Mouse (Mus musculus) megakaryocyte, embryonic 14.5 days (primary cell): ENCODE measurements around the gene Emilin2.

ENCODE experiments used
- FLI1 ChIP-seq: IDR thresholded peaks from 2 replicates; pipeline ENCODE4 v1.6.1; 2012; ENCODE audit warnings: low read length, inconsistent platforms, mixed read lengths
- GATA1 ChIP-seq: IDR thresholded peaks from 3 replicates; pipeline ENCODE4 v1.6.1; 2012; ENCODE audit warnings: mixed read lengths, low read length, inconsistent platforms, borderline replicate concordance

- TF ChIP-seq GATA1 (no peak), FLI1 (no peak)
Measured at GRCm38 (mm10) chr17:71308296-71308695, 3.5 kb downstream of the Emilin2 start.
